Mouse (Mus musculus): ENCODE data around the gene Ypel5. TPM values are rescaled to one million over a fixed set of nuclear protein-coding genes. Genes with fewer than 3 reads are reported as not detected.

The Ypel5 gene
- 65.9 and 70.4 TPM in 2 replicates for polyA plus RNA-seq (2014; fragmentation: Nextera tagmentation; extraction: Ambion mirVana)

- Histone ChIP-seq H3K4me2 (peak within 1 kb of the TSS; percentile 71), H3K9ac (ENCODE audit: low read depth, low read length) (peak within 1 kb of the TSS; percentile 89), H3K27ac (ENCODE audit: low read depth, low read length) (peak within 1 kb of the TSS; percentile 98), H3K9me3 (replicated peaks; ENCODE audit: control insufficient read depth, low read length) (no peaks in the 10 kb centered on the region), H3K27me3 (ENCODE audit: control insufficient read depth, insufficient read depth, low read length) (no peaks in the 10 kb centered on the region), H3K4me3 (ENCODE audit: low read depth, low read length) (peak within 1 kb of the TSS; percentile 93), H3K4me1 (ENCODE audit: control insufficient read depth, insufficient read depth, low read length) (no peaks in the 10 kb centered on the region), H3K36me3 (ENCODE audit: control insufficient read depth, insufficient read depth, low read length) (no peaks in the 10 kb centered on the region)
- ATAC-seq (replicated peaks; ENCODE audit: insufficient number of reproducible peaks, low FRiP score, low TSS enrichment) = peak; percentile 96
- under 1% methylated on average over 74 of the region's 93 CpGs for WGBS (ENCODE audit: insufficient replicate concordance)
Observed at GRCm38 (mm10) chr17:72836158-72837115, at the start of gene Ypel5. Gene Ypel5, plus strand, starts transcription at chr17:72836453.

GRCm38 (mm10) chr17:72787886-72788436 is 48.3 kb upstream of the Ypel5 start:
- Histone ChIP-seq H3K36me3 (ENCODE audit: control insufficient read depth, insufficient read depth, low read length) (no peaks in the 10 kb centered on the region), H3K27me3 (ENCODE audit: control insufficient read depth, insufficient read depth, low read length) (no peaks in the 10 kb centered on the region), H3K27ac (ENCODE audit: low read depth, low read length) (no peak overlapping the region), H3K9ac (ENCODE audit: low read depth, low read length) (no peak overlapping the region), H3K4me3 (ENCODE audit: low read depth, low read length) (no peak overlapping the region), H3K4me1 (ENCODE audit: control insufficient read depth, insufficient read depth, low read length) (no peaks in the 10 kb centered on the region), H3K4me2 (no peak overlapping the region), H3K9me3 (replicated peaks; ENCODE audit: control insufficient read depth, low read length) (no peaks in the 10 kb centered on the region)
- ATAC-seq (replicated peaks; ENCODE audit: insufficient number of reproducible peaks, low FRiP score, low TSS enrichment) = no peak
- WGBS (ENCODE audit: insufficient replicate concordance) = 63% methylated on average over 6 of the region's 6 CpGs

- H3K4me2 ChIP-seq = no peak overlapping the region
- H3K9ac ChIP-seq (ENCODE audit: low read depth, low read length) = no peak overlapping the region
- H3K4me3 ChIP-seq (ENCODE audit: low read depth, low read length) = no peak overlapping the region
- H3K36me3 ChIP-seq (ENCODE audit: control insufficient read depth, insufficient read depth, low read length) = no peaks in the 10 kb centered on the region
- H3K27me3 ChIP-seq (ENCODE audit: control insufficient read depth, insufficient read depth, low read length) = no peaks in the 10 kb centered on the region
- no peaks in the 10 kb centered on the region; the same call in 1 of the 2 replicates for H3K4me1 ChIP-seq (ENCODE audit: control insufficient read depth, insufficient read depth, low read length)
- no peaks in the 10 kb centered on the region for H3K9me3 ChIP-seq (replicated peaks; ENCODE audit: control insufficient read depth, low read length)
- 88% methylated on average over 4 of the region's 4 CpGs for WGBS (ENCODE audit: insufficient replicate concordance)
- no peak for ATAC-seq (replicated peaks; ENCODE audit: insufficient number of reproducible peaks, low FRiP score, low TSS enrichment)
- no peak overlapping the region for H3K27ac ChIP-seq (ENCODE audit: low read depth, low read length)
Observed at GRCm38 (mm10) chr17:72793278-72793677, 43.0 kb upstream of the Ypel5 start.

DNA sequence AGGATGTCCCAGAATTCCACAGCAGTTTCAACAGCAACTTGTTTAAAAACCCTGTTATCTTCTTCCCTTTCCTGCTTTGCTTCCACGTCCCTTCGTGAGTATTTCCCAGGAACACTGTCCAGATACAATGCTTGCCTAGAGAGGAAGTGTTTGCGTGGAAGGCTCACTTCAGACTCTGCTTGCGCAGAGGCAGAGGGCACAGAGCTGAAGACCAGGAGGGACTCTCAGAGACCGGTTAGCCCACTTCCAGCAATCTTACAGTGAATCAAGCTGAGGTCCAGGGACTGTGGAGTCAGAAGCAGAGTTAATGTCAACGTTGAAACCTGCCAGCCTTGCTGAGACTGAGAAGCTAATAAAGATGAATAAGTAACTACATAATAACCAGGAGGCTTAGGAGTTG is 41.6 kb upstream of the Ypel5 start:
- H3K4me3 ChIP-seq (ENCODE audit: low read depth, low read length) = no peak overlapping the region
- H3K9me3 ChIP-seq (replicated peaks; ENCODE audit: control insufficient read depth, low read length) = no peaks in the 10 kb centered on the region
- no peak overlapping the region for H3K9ac ChIP-seq (ENCODE audit: low read depth, low read length)
- H3K36me3 ChIP-seq (ENCODE audit: control insufficient read depth, insufficient read depth, low read length) = no peaks in the 10 kb centered on the region
- H3K27ac ChIP-seq (ENCODE audit: low read depth, low read length) = peak overlapping the region; percentile 46; the same call in 1 of the 2 replicates
- no peaks in the 10 kb centered on the region; the same call in 1 of the 2 replicates for H3K4me1 ChIP-seq (ENCODE audit: control insufficient read depth, insufficient read depth, low read length)
- H3K4me2 ChIP-seq = no peak overlapping the region
- no peaks in the 10 kb centered on the region for H3K27me3 ChIP-seq (ENCODE audit: control insufficient read depth, insufficient read depth, low read length)
- WGBS (ENCODE audit: insufficient replicate concordance) = 42% methylated on average over 6 of the region's 6 CpGs
- no peak for ATAC-seq (replicated peaks; ENCODE audit: insufficient number of reproducible peaks, low FRiP score, low TSS enrichment)

GRCm38 (mm10) chr17:72795392-72796047 is 40.7 kb upstream of the Ypel5 start:
- H3K27me3 ChIP-seq (ENCODE audit: control insufficient read depth, insufficient read depth, low read length) = no peaks in the 10 kb centered on the region
- no peaks in the 10 kb centered on the region for H3K36me3 ChIP-seq (ENCODE audit: control insufficient read depth, insufficient read depth, low read length)
- no peak overlapping the region for H3K9ac ChIP-seq (ENCODE audit: low read depth, low read length)
- WGBS (ENCODE audit: insufficient replicate concordance) = 51% methylated on average over 9 of the region's 9 CpGs
- H3K4me2 ChIP-seq = no peak overlapping the region
- no peak overlapping the region for H3K27ac ChIP-seq (ENCODE audit: low read depth, low read length)
- no peak for ATAC-seq (replicated peaks; ENCODE audit: insufficient number of reproducible peaks, low FRiP score, low TSS enrichment)
- no peaks in the 10 kb centered on the region for H3K9me3 ChIP-seq (replicated peaks; ENCODE audit: control insufficient read depth, low read length)
- H3K4me1 ChIP-seq (ENCODE audit: control insufficient read depth, insufficient read depth, low read length) = no peaks in the 10 kb centered on the region; the same call in 1 of the 2 replicates
- no peak overlapping the region for H3K4me3 ChIP-seq (ENCODE audit: low read depth, low read length)

- WGBS (ENCODE audit: insufficient replicate concordance) = 76% methylated on average over 3 of the region's 3 CpGs
- H3K27ac ChIP-seq (ENCODE audit: low read depth, low read length) = no peak overlapping the region
- no peak overlapping the region for H3K9ac ChIP-seq (ENCODE audit: low read depth, low read length)
- H3K9me3 ChIP-seq (replicated peaks; ENCODE audit: control insufficient read depth, low read length) = no peaks in the 10 kb centered on the region
- H3K4me1 ChIP-seq (ENCODE audit: control insufficient read depth, insufficient read depth, low read length) = no peaks in the 10 kb centered on the region; the same call in 1 of the 2 replicates
- no peaks in the 10 kb centered on the region for H3K27me3 ChIP-seq (ENCODE audit: control insufficient read depth, insufficient read depth, low read length)
- no peak overlapping the region for H3K4me2 ChIP-seq
- ATAC-seq (replicated peaks; ENCODE audit: insufficient number of reproducible peaks, low FRiP score, low TSS enrichment) = no peak
- no peak overlapping the region for H3K4me3 ChIP-seq (ENCODE audit: low read depth, low read length)
- H3K36me3 ChIP-seq (ENCODE audit: control insufficient read depth, insufficient read depth, low read length) = no peaks in the 10 kb centered on the region
Observed at GRCm38 (mm10) chr17:72796506-72796905, 39.7 kb upstream of the Ypel5 start.

GRCm38 (mm10) chr17:72797867-72798266 is 38.4 kb upstream of the Ypel5 start:
- H3K9ac ChIP-seq (ENCODE audit: low read depth, low read length) = no peak overlapping the region
- 12% methylated on average over 2 of the region's 2 CpGs for WGBS (ENCODE audit: insufficient replicate concordance)
- ATAC-seq (replicated peaks; ENCODE audit: insufficient number of reproducible peaks, low FRiP score, low TSS enrichment) = no peak
- H3K4me2 ChIP-seq = no peak overlapping the region
- H3K27ac ChIP-seq (ENCODE audit: low read depth, low read length) = no peak overlapping the region
- H3K9me3 ChIP-seq (replicated peaks; ENCODE audit: control insufficient read depth, low read length) = no peaks in the 10 kb centered on the region
- no peak overlapping the region for H3K4me3 ChIP-seq (ENCODE audit: low read depth, low read length)
- no peaks in the 10 kb centered on the region for H3K27me3 ChIP-seq (ENCODE audit: control insufficient read depth, insufficient read depth, low read length)
- no peaks in the 10 kb centered on the region; the same call in 1 of the 2 replicates for H3K4me1 ChIP-seq (ENCODE audit: control insufficient read depth, insufficient read depth, low read length)
- H3K36me3 ChIP-seq (ENCODE audit: control insufficient read depth, insufficient read depth, low read length) = no peaks in the 10 kb centered on the region

DNA sequence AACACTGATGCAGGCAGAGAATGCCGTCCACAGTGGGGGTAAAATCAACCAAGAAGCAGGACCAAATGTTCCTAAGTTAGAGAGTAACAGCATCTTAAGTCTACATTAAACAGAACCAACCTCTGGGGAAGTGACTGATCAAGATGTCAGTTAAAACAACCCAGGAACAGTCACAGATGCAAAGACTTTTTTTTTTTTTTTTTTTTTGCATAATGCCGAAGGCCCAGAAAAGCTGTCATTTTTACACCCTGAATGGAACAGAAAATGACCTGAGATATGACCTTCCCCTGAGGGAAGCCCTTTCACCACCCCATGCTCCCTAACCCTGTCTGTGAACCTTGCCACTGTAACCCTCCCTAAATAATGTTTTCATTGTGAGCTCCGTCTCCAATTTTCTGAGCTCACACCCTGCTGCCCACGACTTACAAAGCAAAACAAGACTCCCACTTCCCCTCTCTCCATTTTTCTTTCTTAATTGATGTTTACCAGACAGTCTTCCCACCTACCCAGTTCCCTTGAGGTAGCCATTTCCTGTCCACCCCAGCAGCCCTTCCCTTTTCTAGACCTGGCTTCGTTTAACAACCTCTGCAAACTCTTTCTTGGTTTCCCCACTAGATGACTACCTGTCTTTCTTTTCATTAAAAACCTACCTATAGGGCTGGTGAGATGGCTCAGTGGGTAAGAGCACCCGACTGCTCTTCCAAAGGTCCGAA is 26.2 kb upstream of the Ypel5 start:
- Histone ChIP-seq H3K4me2 (no peak overlapping the region), H3K27me3 (ENCODE audit: control insufficient read depth, insufficient read depth, low read length) (no peaks in the 10 kb centered on the region), H3K9me3 (replicated peaks; ENCODE audit: control insufficient read depth, low read length) (no peaks in the 10 kb centered on the region), H3K36me3 (ENCODE audit: control insufficient read depth, insufficient read depth, low read length) (no peaks in the 10 kb centered on the region), H3K4me3 (ENCODE audit: low read depth, low read length) (no peak overlapping the region), H3K9ac (ENCODE audit: low read depth, low read length) (no peak overlapping the region), H3K27ac (ENCODE audit: low read depth, low read length) (no peak overlapping the region), H3K4me1 (ENCODE audit: control insufficient read depth, insufficient read depth, low read length) (no peaks in the 10 kb centered on the region)
- 57% methylated on average over 7 of the region's 7 CpGs for WGBS (ENCODE audit: insufficient replicate concordance)
- ATAC-seq (replicated peaks; ENCODE audit: insufficient number of reproducible peaks, low FRiP score, low TSS enrichment) = no peak

Data from heart, embryonic 11.5 days (tissue).